11 mouse cellular contexts compared by ENCODE assay signal in genomic region chr17:79825241-79826030, GRCm38 (mm10).
DNase-seq lines count a peak whose midpoint lies in the region; ATAC-seq lines count a peak whose summit lies in the region.
"Had no signal": no experiment of that assay in that cellular context is flagged by ENCODE, and none has a peak within 500 bp of the region (broad histone marks: within the 10 kb centered on the region; RNA-seq: fewer than 3 reads in every experiment).

No protein-coding gene starts in this region.

- H3K27me3 ChIP-seq in midbrain, embryonic 11.5 days (ENCODE audit: control insufficient read depth, insufficient read depth, low read length): peaks cover 6% of the 10 kb centered on the region; the same call in 1 of the 2 replicates
- H3K27me3 ChIP-seq in midbrain, embryonic 10.5 days (ENCODE audit: low read depth, poor library complexity, severe bottlenecking): peaks cover 54% of the 10 kb centered on the region
- H3K27me3 ChIP-seq: limb, embryonic 13.5 days had no signal

- H3K27ac ChIP-seq in midbrain, embryonic 11.5 days (ENCODE audit: low read depth, low read length): no peak overlapping the region
- H3K27ac ChIP-seq in midbrain, embryonic 10.5 days (replicated peaks): no peak overlapping the region
- H3K27ac ChIP-seq: limb, embryonic 13.5 days had no signal

- H3K9me3 ChIP-seq in midbrain, embryonic 11.5 days (ENCODE audit: control insufficient read depth, low read length): no peaks in the 10 kb centered on the region
- H3K9me3 ChIP-seq in midbrain, embryonic 10.5 days (replicated peaks): no peaks in the 10 kb centered on the region
- H3K9me3 ChIP-seq: G1E; limb, embryonic 13.5 days had no signal

- no peak overlapping the region for H3K4me2 ChIP-seq in midbrain, embryonic 11.5 days
- H3K4me2 ChIP-seq: limb, embryonic 13.5 days had no signal

- H3K4me3 ChIP-seq in midbrain, embryonic 11.5 days (ENCODE audit: low read depth, low read length): no peak overlapping the region
- H3K4me3 ChIP-seq in midbrain, embryonic 10.5 days: no peak overlapping the region
- H3K4me3 ChIP-seq: limb, embryonic 13.5 days had no signal

- ATAC-seq in midbrain, embryonic 11.5 days (ENCODE audit: low FRiP score): no peak
- ATAC-seq: inflammation-experienced regulatory T-cells, adult 6 months had no signal

- H3K4me1 ChIP-seq in midbrain, embryonic 11.5 days (ENCODE audit: control insufficient read depth, insufficient read depth, low read length): no peaks in the 10 kb centered on the region
- H3K4me1 ChIP-seq in midbrain, embryonic 10.5 days: no peaks in the 10 kb centered on the region
- H3K4me1 ChIP-seq: limb, embryonic 13.5 days had no signal

- intact Hi-C loops in heart, postnatal 36 days (cut with DNase I): no loop called here

- no peak overlapping the region for H3K9ac ChIP-seq in midbrain, embryonic 11.5 days (ENCODE audit: low read length)
- H3K9ac ChIP-seq: limb, embryonic 13.5 days had no signal

- no peaks in the 10 kb centered on the region for H3K36me3 ChIP-seq in midbrain, embryonic 11.5 days (ENCODE audit: control insufficient read depth, insufficient read depth, low read length)
- H3K36me3 ChIP-seq in midbrain, embryonic 10.5 days: no peaks in the 10 kb centered on the region
- H3K36me3 ChIP-seq: G1E; limb, embryonic 13.5 days had no signal

- peak; percentile 30 to 31 for DNase-seq in heart, adult 18-20 months
- no peak for DNase-seq in heart, postnatal 36 days
- peak; percentile 19 for DNase-seq in midbrain, embryonic 11.5 days (ENCODE audit: low spot score, missing footprints)
- no peak for DNase-seq in midbrain, embryonic 10.5 days (ENCODE audit: low spot score)
- peak; percentile 97 for DNase-seq in fibroblast of lung, adult 2 months (ENCODE audit: low read depth)
- DNase-seq in skeletal muscle tissue, adult 2 months (ENCODE audit: low read depth, low spot score): peak; percentile 23
- no peak for DNase-seq in kidney, adult 8-10 months
- DNase-seq: thymus, postnatal 4 days had no signal

- WGBS in midbrain, embryonic 11.5 days: 85% methylated on average over 11 of the region's 11 CpGs
- WGBS in midbrain, embryonic 10.5 days: 83% methylated on average over 11 of the region's 11 CpGs

Comparison
In these comparisons a context has a peak if more than half of its experiments do, and no peak if none do; other contexts are left out.
1. DNase-seq: peak in heart, adult 18-20 months (2 of 2), midbrain, embryonic 11.5 days (single experiment), fibroblast of lung, adult 2 months (single experiment) and skeletal muscle tissue, adult 2 months (single experiment); none in heart, postnatal 36 days (0 of 2), midbrain, embryonic 10.5 days (single experiment) and kidney, adult 8-10 months (0 of 2).